Mouse (Mus musculus) limb, embryonic 14.5 days (tissue): Measurements from ENCODE around the gene Rasa3. TPM values are rescaled to one million over a fixed set of nuclear protein-coding genes. Genes with fewer than 3 reads are reported as not detected.

ENCODE experiments used
- ATAC-seq: fragments of 200-750 bp; cut with Nextera tagmentation; 2 replicates; pipeline ENCODE4 v1.8.0; 2017; ENCODE audit warnings: low read depth, moderate number of reproducible peaks, moderate TSS enrichment; ENCODE audit not compliant: low FRiP score
- DNase-seq: peaks from one replicate; pipeline ENCODE4 v3.0.0-alpha.2; 2015; ENCODE audit warnings: low spot score
- H3K27ac ChIP-seq: fragments of 300-500 bp; sonication (generic); replicated peaks from 2 replicates; pipeline ENCODE4 v1.5.1; 2014; ENCODE audit warnings: low read depth, mild to moderate bottlenecking, low read length, moderate library complexity, mixed read lengths
- H3K27me3 ChIP-seq: fragments of 300-500 bp; sonication (generic); 2 replicates; pipeline ENCODE4 v1.6.1; 2014; ENCODE audit warnings: low read length, mixed read lengths; ENCODE audit not compliant: control insufficient read depth, insufficient read depth
- H3K36me3 ChIP-seq: fragments of 300-500 bp; sonication (generic); 2 replicates; pipeline ENCODE4 v1.6.1; 2014; ENCODE audit warnings: mild to moderate bottlenecking, low read length, moderate library complexity, mixed read lengths; ENCODE audit not compliant: control insufficient read depth, insufficient read depth
- H3K4me1 ChIP-seq: fragments of 300-500 bp; sonication (generic); 2 replicates; pipeline ENCODE4 v1.6.1; 2014; ENCODE audit warnings: antibody characterized with exemption, low read length, mixed read lengths; ENCODE audit not compliant: control insufficient read depth, insufficient read depth
- H3K4me2 ChIP-seq: fragments of 300-500 bp; sonication (generic); replicated peaks from 2 replicates; pipeline ENCODE4 v1.6.1; 2014; ENCODE audit warnings: low read depth, mild to moderate bottlenecking, low read length, moderate library complexity; ENCODE audit not compliant: severe bottlenecking
- H3K4me3 ChIP-seq: fragments of 300-500 bp; sonication (generic); replicated peaks from 2 replicates; pipeline ENCODE4 v1.5.1; 2014; ENCODE audit warnings: low read length
- H3K9ac ChIP-seq: fragments of 300-500 bp; sonication (generic); 2 replicates; pipeline ENCODE4 v1.6.1; 2014; ENCODE audit warnings: mild to moderate bottlenecking, low read depth, low read length, moderate library complexity; ENCODE audit not compliant: severe bottlenecking
- H3K9me3 ChIP-seq: fragments of 300-500 bp; sonication (generic); 2 replicates; pipeline ENCODE4 v1.6.1; 2016; ENCODE audit warnings: low read length; ENCODE audit not compliant: control insufficient read depth
- POLR2A ChIP-seq: fragments of 200-500 bp; IDR thresholded peaks from 2 replicates; pipeline ENCODE4 v1.8.0; 2012; ENCODE audit warnings: inconsistent platforms, mild to moderate bottlenecking, moderate library complexity, borderline replicate concordance; ENCODE audit not compliant: insufficient read depth, insufficient read length; ENCODE audit errors: extremely low read depth
- WGBS: fragments of 180-500 bp; shearing (Covaris S2); extraction: QIAGEN DNeasy Blood & Tissue Kit; methylation state at CpG from one replicate; pipeline ENCODE4 v1.1.7; 2014; 5-methylcytosine and 5-hydroxymethylcytosine counted together
- polyA plus RNA-seq, 2 experiments: library from polyadenylated mRNA; depleted of rRNA in 1 of 2; stranded (reverse) in 1 of 2; unstranded in 1 of 2; fragments of >200 nt; fragmentation: Nextera tagmentation in 1 of 2; extraction: Ambion mirVana in 1 of 2; gene quantifications; 2 replicates each; pipeline versions ENCODE4 v1.2.1 to v1.2.3; 2012 to 2014

Gene Rasa3
- polyA plus RNA-seq, 2 experiments, result 30.8 to 31.6 TPM

DNA sequence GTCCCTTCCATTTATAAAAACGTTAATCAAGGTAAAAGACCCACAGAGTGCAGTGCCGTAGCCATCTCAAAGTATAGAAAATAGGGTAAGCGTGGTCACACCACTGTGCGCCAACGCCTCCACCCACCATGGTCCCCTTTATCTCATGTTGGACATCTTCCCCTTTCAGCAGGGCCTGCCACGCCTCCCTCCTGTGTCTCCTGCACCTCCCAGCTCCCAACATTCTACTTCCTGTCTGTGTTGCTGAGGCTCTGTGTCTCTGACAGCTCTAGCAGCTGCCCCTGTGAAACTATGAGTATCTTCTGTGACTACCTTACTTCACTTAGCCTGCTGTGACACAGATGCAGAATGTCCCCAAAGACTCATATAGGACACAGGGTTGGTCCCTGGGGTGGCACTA, 45.1 kb downstream of the Rasa3 start:
- no peaks in the 10 kb centered on the region for H3K9me3 ChIP-seq
- H3K9ac ChIP-seq, result no peak overlapping the region
- DNase-seq, result no peak
- no peak overlapping the region for H3K27ac ChIP-seq
- no peak overlapping the region for H3K4me3 ChIP-seq
- no peak for TF ChIP-seq POLR2A
- no peak for ATAC-seq
- WGBS, result 93% methylated on average over 6 of the region's 6 CpGs
- no peaks in the 10 kb centered on the region for H3K4me1 ChIP-seq
- no peak overlapping the region for H3K4me2 ChIP-seq
- no peaks in the 10 kb centered on the region for H3K27me3 ChIP-seq
- H3K36me3 ChIP-seq, result peaks cover 3% of the 10 kb centered on the region; the same call in 1 of the 2 replicates

DNA sequence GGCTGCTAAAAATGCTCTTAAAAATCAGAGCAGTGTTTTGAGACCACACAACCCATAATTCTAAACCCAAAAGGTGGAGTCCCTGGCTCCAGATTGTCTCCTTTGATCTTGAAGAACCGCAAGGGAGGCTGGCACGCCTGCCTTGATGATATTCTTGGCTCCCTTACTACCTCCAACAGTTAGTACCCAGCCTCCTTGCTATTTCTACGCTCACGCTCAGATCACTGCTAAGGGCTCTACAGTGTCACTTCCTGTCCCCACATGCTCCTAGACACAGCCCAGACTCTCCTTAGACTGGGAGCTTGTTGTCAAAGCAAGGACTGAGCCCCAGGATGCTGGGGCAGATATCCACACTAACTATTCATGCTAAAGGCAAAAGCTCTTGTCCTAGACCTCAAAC, 46.6 kb downstream of the Rasa3 start:
- H3K27me3 ChIP-seq, result no peaks in the 10 kb centered on the region
- H3K4me3 ChIP-seq, result no peak overlapping the region
- peaks cover 9% of the 10 kb centered on the region for H3K36me3 ChIP-seq
- no peaks in the 10 kb centered on the region for H3K9me3 ChIP-seq
- ATAC-seq, result no peak
- H3K9ac ChIP-seq, result no peak overlapping the region
- no peak for TF ChIP-seq POLR2A
- H3K4me2 ChIP-seq, result no peak overlapping the region
- DNase-seq, result no peak
- 0 out of 2 replicates have a peak, but pooled peaks cover 3% of the 10 kb centered on the region for H3K4me1 ChIP-seq
- whole genome bisulfite sequencing, result 74% methylated on average over 4 of the region's 4 CpGs
- H3K27ac ChIP-seq, result no peak overlapping the region

- no peak overlapping the region for H3K4me2 ChIP-seq
- H3K27me3 ChIP-seq, result no peaks in the 10 kb centered on the region
- TF ChIP-seq POLR2A, result no peak
- H3K4me3 ChIP-seq, result no peak overlapping the region
- DNase-seq, result no peak
- ATAC-seq, result no peak
- H3K9me3 ChIP-seq, result no peaks in the 10 kb centered on the region
- peaks cover 9% of the 10 kb centered on the region for H3K36me3 ChIP-seq
- H3K9ac ChIP-seq, result no peak overlapping the region
- H3K27ac ChIP-seq, result no peak overlapping the region
- peaks cover 9% of the 10 kb centered on the region for H3K4me1 ChIP-seq
- 73% methylated on average over 5 of the region's 5 CpGs for WGBS
Measured at GRCm38 (mm10) chr8:13630171-13630570, 47.2 kb downstream of the Rasa3 start.

- TF ChIP-seq POLR2A, result no peak
- H3K36me3 ChIP-seq, result peaks cover 9% of the 10 kb centered on the region
- no peak for DNase-seq
- no peaks in the 10 kb centered on the region for H3K27me3 ChIP-seq
- peaks cover 15% of the 10 kb centered on the region for H3K4me1 ChIP-seq
- H3K4me2 ChIP-seq, result no peak overlapping the region
- ATAC-seq, result no peak
- H3K9ac ChIP-seq, result no peak overlapping the region
- H3K27ac ChIP-seq, result no peak overlapping the region
- 79% methylated on average over 10 of the region's 10 CpGs for WGBS
- H3K9me3 ChIP-seq, result no peaks in the 10 kb centered on the region
- no peak overlapping the region for H3K4me3 ChIP-seq
Measured at GRCm38 (mm10) chr8:13629351-13630090, 47.9 kb downstream of the Rasa3 start.

DNA sequence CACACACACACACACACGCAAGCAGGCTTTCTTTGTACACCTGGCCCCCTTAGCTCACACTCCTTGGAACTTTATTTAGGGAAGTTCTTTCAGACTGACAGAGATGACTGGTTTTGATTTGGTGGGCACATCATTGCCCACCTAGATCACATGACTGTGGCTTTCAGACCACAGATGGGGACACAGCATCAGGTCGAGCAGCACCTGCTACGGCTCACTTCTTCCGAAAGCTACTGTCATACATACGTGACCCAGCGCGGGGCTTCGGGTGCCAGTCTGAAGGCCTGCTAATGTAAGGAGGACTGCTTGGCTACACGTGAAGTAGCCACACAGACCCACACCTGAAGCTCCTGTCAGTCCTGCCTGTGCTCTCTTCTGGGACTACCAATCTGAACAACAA, 49.3 kb downstream of the Rasa3 start:
- 93% methylated on average over 9 of the region's 9 CpGs for WGBS
- Histone ChIP-seq H3K4me1 (peaks cover 30% of the 10 kb centered on the region), H3K27me3 (no peaks in the 10 kb centered on the region), H3K9me3 (no peaks in the 10 kb centered on the region), H3K4me3 (no peak overlapping the region), H3K4me2 (no peak overlapping the region), H3K27ac (no peak overlapping the region), H3K9ac (no peak overlapping the region), H3K36me3 (peaks cover 9% of the 10 kb centered on the region)
- TF ChIP-seq POLR2A, result no peak
- DNase-seq (no peak), ATAC-seq (no peak)
